Mouse (Mus musculus): Measurements from ENCODE around the gene Cpxm1.

DNA sequence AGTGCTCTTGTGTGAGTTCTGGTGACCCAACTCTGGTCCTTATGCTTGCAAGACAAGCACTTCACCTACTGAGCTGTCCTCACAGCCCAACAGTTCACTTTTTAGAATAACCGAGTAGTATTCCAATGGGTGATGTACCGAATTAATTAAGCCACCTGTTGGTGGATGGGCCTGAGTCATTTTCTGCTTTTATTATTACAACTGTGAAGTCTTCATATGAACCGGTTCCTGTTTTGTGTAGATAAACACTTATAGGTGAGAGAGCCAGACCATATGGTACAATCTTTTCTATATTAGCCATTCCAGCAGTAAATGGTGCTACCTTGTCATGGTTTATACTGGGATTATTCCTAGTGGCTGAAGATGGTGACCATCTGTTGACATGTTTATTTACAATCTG lies 15.4 kb upstream of the Cpxm1 start:
- TF ChIP-seq CTCF (IDR thresholded peaks at IDR 0.05; ENCODE audit: extremely low read depth, insufficient read depth, low read length), result no peak
- TF ChIP-seq POLR2A (IDR thresholded peaks at IDR 0.05; ENCODE audit: extremely low read depth, insufficient read depth, low read length), result no peak
